Comparison of ENCODE assay signal across 23 mouse cellular contexts in the genomic region with DNA sequence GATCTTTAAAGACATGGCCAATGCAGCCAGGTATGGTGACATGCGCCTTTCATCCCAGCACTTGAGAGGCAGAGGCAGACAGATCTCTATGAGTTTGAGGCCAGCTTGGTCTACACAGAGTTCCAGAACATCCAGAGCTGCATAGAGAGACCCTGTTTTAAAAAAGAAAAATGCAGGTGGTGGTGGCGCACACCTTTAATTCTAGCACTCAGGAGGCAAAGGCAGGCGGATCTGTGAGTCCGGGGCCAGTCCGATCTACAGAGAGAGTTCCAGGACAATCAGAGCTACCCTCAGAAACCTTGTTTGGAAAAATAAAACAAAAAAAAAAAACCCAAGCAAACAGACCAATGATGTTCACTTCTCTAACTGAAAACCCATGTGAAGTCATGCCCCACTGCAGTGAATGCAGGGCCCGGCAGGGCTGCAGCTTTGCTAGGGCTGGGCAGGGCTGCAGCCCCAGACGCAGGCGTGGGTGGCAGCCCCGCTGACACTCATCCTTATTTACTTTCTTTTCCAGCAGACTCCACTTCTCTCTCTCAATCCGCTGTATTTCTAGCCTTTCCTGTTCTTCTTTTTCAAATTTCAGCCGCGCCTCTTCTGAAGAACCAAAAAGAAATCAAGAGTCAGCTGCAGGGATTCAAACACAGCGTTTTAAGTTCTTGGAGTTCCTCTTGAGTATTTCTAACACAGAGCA. TPM values are rescaled to one million over a fixed set of nuclear protein-coding genes. Genes with fewer than 3 reads are reported as not detected.
DNase-seq lines count a peak whose midpoint lies in the region; ATAC-seq and TF ChIP-seq lines count a peak whose summit lies in the region.
"Had no signal": no experiment of that assay in that cellular context is flagged by ENCODE, and none has a peak within 500 bp of the region (broad histone marks: within the 10 kb centered on the region; RNA-seq: fewer than 3 reads in every experiment).

No protein-coding gene starts in this region.

- ATAC-seq in lung, embryonic 14.5 days (ENCODE audit: insufficient read depth): no peak
- ATAC-seq in midbrain, embryonic 13.5 days: no peak
- ATAC-seq in midbrain, embryonic 14.5 days (ENCODE audit: low FRiP score, low TSS enrichment): no peak
- ATAC-seq: activated CD4-positive, CD25-positive, alpha-beta regulatory T cell, adult 4 months; CD4-positive, CD25-positive, alpha-beta regulatory T cell, adult 4 months; forebrain, embryonic 13.5 days; forebrain, postnatal 0 days; Patski had no signal

- no peak for TF ChIP-seq CTCF in lung, embryonic 14.5 days (IDR thresholded peaks at IDR 0.05; ENCODE audit: low read depth)

- no peak for TF ChIP-seq POLR2A in myocyte (IDR thresholded peaks at IDR 0.05; ENCODE audit: insufficient read length, low read depth)

- H3ac ChIP-seq in myocyte (ENCODE audit: control insufficient read depth, insufficient read length): no peak overlapping the region

- intact Hi-C loops in heart, postnatal 36 days (cut with DNase I): no loop called here

- peak; percentile 77 for DNase-seq in heart, adult 11 months
- DNase-seq in heart, postnatal 36 days: no peak
- no peak for DNase-seq in lung, embryonic 14.5 days
- DNase-seq in lung, postnatal 4 days: no peak
- DNase-seq in midbrain, embryonic 14.5 days: no peak
- DNase-seq in MN1 (ENCODE audit: low spot score): no peak
- DNase-seq: adrenal gland, postnatal 14 days; B cell, adult 2 months; cerebellum, adult 11-12 months; cerebellum, adult 9-10 months; cerebellum, postnatal 25 days; forebrain, postnatal 0 days; gastrocnemius, postnatal 14 days; heart, postnatal 10 days had no signal

- H3K79me2 ChIP-seq in myocyte (ENCODE audit: control insufficient read depth, insufficient read depth): no peaks in the 10 kb centered on the region

- H3K4me2 ChIP-seq in lung, embryonic 14.5 days: no peak overlapping the region
- no peak overlapping the region for H3K4me2 ChIP-seq in midbrain, embryonic 13.5 days (replicated peaks)
- no peak overlapping the region for H3K4me2 ChIP-seq in midbrain, embryonic 14.5 days (ENCODE audit: low read length)
- H3K4me2 ChIP-seq in myocyte (ENCODE audit: low read depth): peak overlapping the region; percentile 34
- H3K4me2 ChIP-seq: embryonic facial prominence, embryonic 12.5 days; forebrain, embryonic 13.5 days; hindbrain, embryonic 13.5 days had no signal

- H3K36me3 ChIP-seq in lung, embryonic 14.5 days (ENCODE audit: insufficient read depth): no peaks in the 10 kb centered on the region
- H3K36me3 ChIP-seq in midbrain, embryonic 13.5 days: no peaks in the 10 kb centered on the region
- no peaks in the 10 kb centered on the region for H3K36me3 ChIP-seq in midbrain, embryonic 14.5 days (ENCODE audit: control insufficient read depth, insufficient read depth, low read length)
- H3K36me3 ChIP-seq in myocyte (ENCODE audit: control insufficient read depth, insufficient read depth): no peaks in the 10 kb centered on the region
- H3K36me3 ChIP-seq: embryonic facial prominence, embryonic 12.5 days; G1E; hindbrain, embryonic 13.5 days had no signal

- H3K4me3 ChIP-seq in lung, embryonic 14.5 days (ENCODE audit: low read depth, low read length): no peak overlapping the region
- no peak overlapping the region for H3K4me3 ChIP-seq in midbrain, embryonic 13.5 days (replicated peaks)
- H3K4me3 ChIP-seq in midbrain, embryonic 14.5 days (replicated peaks; ENCODE audit: low read depth, low read length): no peak overlapping the region
- no peak overlapping the region for H3K4me3 ChIP-seq in myocyte
- H3K4me3 ChIP-seq: embryonic facial prominence, embryonic 12.5 days; forebrain, embryonic 13.5 days; hindbrain, embryonic 13.5 days had no signal

- no peak overlapping the region for H3K9ac ChIP-seq in lung, embryonic 14.5 days
- 0 out of 2 replicates have a peak overlapping the region, but pooled peaks have one; percentile 3 for H3K9ac ChIP-seq in midbrain, embryonic 13.5 days (replicated peaks)
- no peak overlapping the region for H3K9ac ChIP-seq in midbrain, embryonic 14.5 days (replicated peaks; ENCODE audit: low read length)
- H3K9ac ChIP-seq: embryonic facial prominence, embryonic 12.5 days; forebrain, embryonic 13.5 days; forebrain, postnatal 0 days; hindbrain, embryonic 13.5 days had no signal

- H3K9me3 ChIP-seq in lung, embryonic 14.5 days (ENCODE audit: low read depth, low read length): no peaks in the 10 kb centered on the region
- no peaks in the 10 kb centered on the region for H3K9me3 ChIP-seq in midbrain, embryonic 13.5 days
- no peaks in the 10 kb centered on the region for H3K9me3 ChIP-seq in midbrain, embryonic 14.5 days (ENCODE audit: control insufficient read depth, low read length)
- H3K9me3 ChIP-seq: embryonic facial prominence, embryonic 12.5 days; forebrain, embryonic 13.5 days; G1E; hindbrain, embryonic 13.5 days had no signal

- no peaks in the 10 kb centered on the region for H3K4me1 ChIP-seq in lung, embryonic 14.5 days (ENCODE audit: insufficient read depth)
- no peaks in the 10 kb centered on the region for H3K4me1 ChIP-seq in midbrain, embryonic 13.5 days (replicated peaks)
- no peaks in the 10 kb centered on the region for H3K4me1 ChIP-seq in midbrain, embryonic 14.5 days (ENCODE audit: control insufficient read depth, insufficient read depth, low read length)
- H3K4me1 ChIP-seq: embryonic facial prominence, embryonic 12.5 days; forebrain, embryonic 13.5 days; hindbrain, embryonic 13.5 days had no signal

- H3K27me3 ChIP-seq in lung, embryonic 14.5 days (ENCODE audit: insufficient read depth, low read length): no peaks in the 10 kb centered on the region
- H3K27me3 ChIP-seq in midbrain, embryonic 13.5 days: no peaks in the 10 kb centered on the region
- H3K27me3 ChIP-seq in midbrain, embryonic 14.5 days (ENCODE audit: control insufficient read depth, insufficient read depth, low read length): no peaks in the 10 kb centered on the region
- no peaks in the 10 kb centered on the region for H3K27me3 ChIP-seq in myocyte (ENCODE audit: control insufficient read depth, insufficient read depth, insufficient read length)
- H3K27me3 ChIP-seq: embryonic facial prominence, embryonic 12.5 days; forebrain, embryonic 13.5 days; hindbrain, embryonic 13.5 days; Patski had no signal

- peak overlapping the region; percentile 21 for H3K27ac ChIP-seq in lung, embryonic 14.5 days (ENCODE audit: low read depth)
- no peak overlapping the region for H3K27ac ChIP-seq in midbrain, embryonic 13.5 days
- H3K27ac ChIP-seq in midbrain, embryonic 14.5 days (replicated peaks; ENCODE audit: low read depth, low read length): no peak overlapping the region
- H3K27ac ChIP-seq: embryonic facial prominence, embryonic 12.5 days; forebrain, embryonic 13.5 days; hindbrain, embryonic 13.5 days had no signal

- WGBS in lung, embryonic 14.5 days: 67% methylated on average over 13 of the region's 13 CpGs
- 85% methylated on average over 13 of the region's 13 CpGs for WGBS in midbrain, embryonic 13.5 days
- 84% methylated on average over 13 of the region's 13 CpGs for WGBS in midbrain, embryonic 14.5 days

TF ChIP-seq in myocyte, 11 proteins besides CTCF, POLR2A, EP300 and RAD21:
- TF ChIP-seq MYOG (IDR thresholded peaks at IDR 0.05; ENCODE audit: control insufficient read depth in 1 of 3, insufficient read depth in 1 of 3, insufficient read length in 2 of 3, low read depth in 2 of 3): no peak
- no peak for TF ChIP-seq E2F4 (IDR thresholded peaks at IDR 0.05; ENCODE audit: insufficient read depth)
- no peak for TF ChIP-seq USF1 (IDR thresholded peaks at IDR 0.05; ENCODE audit: low read depth)
- no peak for TF ChIP-seq REST (IDR thresholded peaks at IDR 0.05; ENCODE audit: insufficient read depth, insufficient read length)
- TF ChIP-seq TCF3 (IDR thresholded peaks at IDR 0.05; ENCODE audit: insufficient read length, low read depth): no peak
- no peak for TF ChIP-seq CEBPB (IDR thresholded peaks at IDR 0.05; ENCODE audit: insufficient read depth, poor library complexity, severe bottlenecking)
- no peak for TF ChIP-seq SRF (IDR thresholded peaks at IDR 0.05; ENCODE audit: control insufficient read depth, insufficient read length, low read depth)
- no peak for TF ChIP-seq MAX (IDR thresholded peaks at IDR 0.05; ENCODE audit: low read depth)
- TF ChIP-seq POLR2AphosphoS2 (IDR thresholded peaks at IDR 0.05; ENCODE audit: insufficient read length, low read depth): no peak
- TF ChIP-seq MYOD1 (IDR thresholded peaks at IDR 0.05; ENCODE audit: control insufficient read depth in 1 of 3, insufficient read length in 2 of 3, low read depth in 2 of 3): no peak
- TF ChIP-seq TCF12 (IDR thresholded peaks at IDR 0.05; ENCODE audit: insufficient read depth, poor library complexity, severe bottlenecking): no peak

RNA-seq across cellular contexts. Expression of a gene that starts 8.2 kb away (rescaled TPM):
- total RNA-seq in heart, postnatal 36 days (2021): 1 to 10 TPM; 1.1 to 1.4 TPM
- 0.50 and 0.77 TPM in 2 replicates for polyA plus RNA-seq in lung, embryonic 14.5 days (2014; fragmentation: Nextera tagmentation; extraction: Ambion mirVana)
- polyA plus RNA-seq in midbrain, embryonic 13.5 days (2015; fragmentation: Nextera tagmentation; extraction: Ambion mirVana): 0.58 and 1.2 TPM in 2 replicates
- polyA plus RNA-seq in midbrain, embryonic 14.5 days (2014; fragmentation: Nextera tagmentation; extraction: Ambion mirVana): 0.46 and 0.69 TPM in 2 replicates
- 0.11 TPM for polyA plus RNA-seq in myocyte (2012; fragmentation: generic; extraction: Trizol)
- polyA plus RNA-seq: G1E had no signal

RNA-seq across cellular contexts. Expression of a gene that starts 8.4 kb away (rescaled TPM):
- total RNA-seq in heart, postnatal 36 days (2021): 100 to 1,000 TPM; 103 to 119 TPM
- polyA plus RNA-seq in lung, embryonic 14.5 days (2014; fragmentation: Nextera tagmentation; extraction: Ambion mirVana): 23.9 and 24.5 TPM in 2 replicates
- polyA plus RNA-seq in midbrain, embryonic 13.5 days (2015; fragmentation: Nextera tagmentation; extraction: Ambion mirVana): 33.8 and 36.4 TPM in 2 replicates
- 29.2 and 30.6 TPM in 2 replicates for polyA plus RNA-seq in midbrain, embryonic 14.5 days (2014; fragmentation: Nextera tagmentation; extraction: Ambion mirVana)
- polyA plus RNA-seq in myocyte (2012; fragmentation: generic; extraction: Trizol): 10.0 TPM

RNA-seq across cellular contexts. Expression of a gene that starts 47.5 kb away (rescaled TPM):
- total RNA-seq in heart, postnatal 36 days (2021): 10 to 100 TPM; 29.2 to 32.5 TPM
- polyA plus RNA-seq in lung, embryonic 14.5 days (2014; fragmentation: Nextera tagmentation; extraction: Ambion mirVana): 110 and 116 TPM in 2 replicates
- 90.9 and 92.3 TPM in 2 replicates for polyA plus RNA-seq in midbrain, embryonic 13.5 days (2015; fragmentation: Nextera tagmentation; extraction: Ambion mirVana)
- polyA plus RNA-seq in midbrain, embryonic 14.5 days (2014; fragmentation: Nextera tagmentation; extraction: Ambion mirVana): 115 and 120 TPM in 2 replicates
- polyA plus RNA-seq in myocyte (2012; fragmentation: generic; extraction: Trizol): 15.8 TPM
